ENCODE assay signal across 18 mouse cellular contexts in the genomic region with DNA sequence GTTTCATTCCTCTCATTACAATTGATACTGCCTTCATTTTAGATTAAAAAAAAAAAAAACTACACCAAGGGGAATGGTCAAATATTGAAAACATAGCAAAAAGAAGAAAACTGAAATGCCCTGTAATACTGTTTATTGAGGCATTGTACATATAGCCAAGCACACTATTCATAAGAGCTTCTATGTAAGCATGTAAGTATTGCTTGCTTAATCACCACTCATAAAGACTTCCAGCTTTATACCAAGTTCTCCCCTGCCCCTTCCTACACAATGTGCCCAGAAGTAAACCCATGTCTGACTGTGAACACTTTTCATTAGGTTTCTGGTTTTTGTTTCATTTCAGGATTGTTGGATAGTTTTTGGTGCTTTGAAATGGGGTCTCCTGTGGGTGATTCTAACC. TPM values are rescaled to one million over a fixed set of nuclear protein-coding genes. Genes with fewer than 3 reads are reported as not detected.
DNase-seq lines count a peak whose midpoint lies in the region; ATAC-seq and TF ChIP-seq lines count a peak whose summit lies in the region.
"Had no signal": no experiment of that assay in that cellular context is flagged by ENCODE, and none has a peak within 500 bp of the region (broad histone marks: within the 10 kb centered on the region; RNA-seq: fewer than 3 reads in every experiment).

No protein-coding gene starts in this region.

- intact Hi-C loops in gastrocnemius, adult 2 months (cut with DNase I) = loop anchor here (5.0 kb wide), 1 partner anchor 95 kb away; no protein-coding TSS in a partner anchor
- intact Hi-C loops in heart, postnatal 14 days (cut with DNase I) = no loop called here
- intact Hi-C loops in heart, postnatal 10 days (cut with DNase I) = no loop called here

- no peaks in the 10 kb centered on the region for H3K27me3 ChIP-seq in heart, embryonic 13.5 days (replicated peaks)
- no peaks in the 10 kb centered on the region for H3K27me3 ChIP-seq in heart, postnatal 0 days (ENCODE audit: control insufficient read depth, insufficient read depth, low read length)
- no peaks in the 10 kb centered on the region for H3K27me3 ChIP-seq in stomach, postnatal 0 days (ENCODE audit: control insufficient read depth, insufficient read depth, low read length)
- H3K27me3 ChIP-seq: embryonic facial prominence, embryonic 13.5 days; forebrain, embryonic 12.5 days; forebrain, embryonic 15.5 days; hindbrain, embryonic 12.5 days; hindbrain, embryonic 15.5 days had no signal

- no peak for DNase-seq in gastrocnemius, adult 2 months
- no peak for DNase-seq in gastrocnemius, adult 8-10 months (ENCODE audit: low spot score in 2 of 2)
- no peak for DNase-seq in heart, postnatal 14 days
- DNase-seq in heart, postnatal 0 days (ENCODE audit: low spot score) = no peak
- no peak for DNase-seq in heart, postnatal 10 days
- DNase-seq in stomach, postnatal 0 days (ENCODE audit: low spot score) = no peak
- DNase-seq: adrenal gland, adult 8-10 months; adrenal gland, postnatal 25 days; embryo, embryonic 11 days had no signal

- no peak overlapping the region for H3K4me2 ChIP-seq in heart, embryonic 13.5 days
- H3K4me2 ChIP-seq in heart, postnatal 0 days (ENCODE audit: low read depth, low read length) = no peak overlapping the region
- H3K4me2 ChIP-seq in stomach, postnatal 0 days (replicated peaks; ENCODE audit: low read depth) = no peak overlapping the region
- H3K4me2 ChIP-seq: embryonic facial prominence, embryonic 13.5 days; forebrain, embryonic 12.5 days; forebrain, embryonic 15.5 days; hindbrain, embryonic 12.5 days; hindbrain, embryonic 15.5 days had no signal

- no peaks in the 10 kb centered on the region for H3K9me3 ChIP-seq in heart, embryonic 13.5 days
- no peaks in the 10 kb centered on the region for H3K9me3 ChIP-seq in heart, postnatal 0 days (replicated peaks; ENCODE audit: control insufficient read depth, low read length)
- no peaks in the 10 kb centered on the region for H3K9me3 ChIP-seq in stomach, postnatal 0 days (ENCODE audit: control insufficient read depth, low read length)
- H3K9me3 ChIP-seq: embryonic facial prominence, embryonic 10.5 days; embryonic facial prominence, embryonic 13.5 days; forebrain, embryonic 12.5 days; forebrain, embryonic 15.5 days; hindbrain, embryonic 12.5 days; hindbrain, embryonic 15.5 days had no signal

- H3K9ac ChIP-seq in heart, embryonic 13.5 days = no peak overlapping the region
- no peak overlapping the region for H3K9ac ChIP-seq in heart, postnatal 0 days (replicated peaks; ENCODE audit: low read depth, low read length)
- no peak overlapping the region for H3K9ac ChIP-seq in stomach, postnatal 0 days (ENCODE audit: low read length)
- H3K9ac ChIP-seq: embryonic facial prominence, embryonic 13.5 days; forebrain, embryonic 12.5 days; forebrain, embryonic 15.5 days; hindbrain, embryonic 12.5 days; hindbrain, embryonic 15.5 days had no signal

- H3K4me3 ChIP-seq in gastrocnemius, adult 2 months = no peak overlapping the region
- H3K4me3 ChIP-seq in heart, embryonic 13.5 days = no peak overlapping the region
- no peak overlapping the region for H3K4me3 ChIP-seq in heart, postnatal 0 days (ENCODE audit: low read depth, low read length)
- no peak overlapping the region for H3K4me3 ChIP-seq in stomach, postnatal 0 days (ENCODE audit: low read depth, low read length)
- H3K4me3 ChIP-seq: embryonic facial prominence, embryonic 10.5 days; embryonic facial prominence, embryonic 13.5 days; erythroblast, embryonic 14.5 days; forebrain, embryonic 12.5 days; forebrain, embryonic 15.5 days; hindbrain, embryonic 12.5 days; hindbrain, embryonic 15.5 days had no signal

- TF ChIP-seq EP300 in heart, postnatal 0 days (IDR thresholded peaks at IDR 0.05; ENCODE audit: low read depth) = no peak
- no peak for TF ChIP-seq EP300 in stomach, postnatal 0 days (optimal IDR thresholded peaks at IDR 0.05)

- TF ChIP-seq CTCF in gastrocnemius, adult 2 months (IDR thresholded peaks at IDR 0.05) = no peak
- no peak for TF ChIP-seq CTCF in heart, postnatal 0 days (IDR thresholded peaks at IDR 0.05; ENCODE audit: low read depth)
- no peak for TF ChIP-seq CTCF in stomach, postnatal 0 days (IDR thresholded peaks at IDR 0.05; ENCODE audit: low read depth)

- ATAC-seq in heart, embryonic 13.5 days (ENCODE audit: extremely low read depth, insufficient number of reproducible peaks, low FRiP score, low TSS enrichment) = no peak
- no peak for ATAC-seq in heart, postnatal 0 days (ENCODE audit: insufficient read depth, low read depth)
- no peak for ATAC-seq in stomach, postnatal 0 days (ENCODE audit: low FRiP score, low TSS enrichment)
- ATAC-seq: activated CD4-positive, CD25-positive, alpha-beta regulatory T cell, adult 4 months; forebrain, embryonic 15.5 days had no signal

- H3K27ac ChIP-seq in gastrocnemius, adult 2 months = peak overlapping the region; percentile 77
- 0 out of 2 replicates have a peak overlapping the region, but pooled peaks have one; percentile 24 for H3K27ac ChIP-seq in heart, embryonic 13.5 days (replicated peaks)
- H3K27ac ChIP-seq in heart, postnatal 0 days (ENCODE audit: low read depth) = 0 out of 2 replicates have a peak overlapping the region, but pooled peaks have one; percentile 34
- no peak overlapping the region for H3K27ac ChIP-seq in stomach, postnatal 0 days (replicated peaks)
- H3K27ac ChIP-seq: embryonic facial prominence, embryonic 10.5 days; embryonic facial prominence, embryonic 13.5 days; forebrain, embryonic 12.5 days; forebrain, embryonic 15.5 days; hindbrain, embryonic 12.5 days; hindbrain, embryonic 15.5 days had no signal

- H3K36me3 ChIP-seq in heart, embryonic 13.5 days = no peaks in the 10 kb centered on the region
- H3K36me3 ChIP-seq in heart, postnatal 0 days (replicated peaks; ENCODE audit: control insufficient read depth, insufficient read depth, low read length) = no peaks in the 10 kb centered on the region
- H3K36me3 ChIP-seq in stomach, postnatal 0 days (ENCODE audit: control insufficient read depth, insufficient read depth, low read length) = no peaks in the 10 kb centered on the region
- H3K36me3 ChIP-seq: embryonic facial prominence, embryonic 10.5 days; embryonic facial prominence, embryonic 13.5 days; forebrain, embryonic 12.5 days; forebrain, embryonic 15.5 days; hindbrain, embryonic 12.5 days; hindbrain, embryonic 15.5 days had no signal

- peaks cover 11% of the 10 kb centered on the region for H3K4me1 ChIP-seq in heart, embryonic 13.5 days
- peaks cover 8% of the 10 kb centered on the region; the same call in 1 of the 2 replicates for H3K4me1 ChIP-seq in heart, postnatal 0 days (ENCODE audit: control insufficient read depth, insufficient read depth)
- no peaks in the 10 kb centered on the region for H3K4me1 ChIP-seq in stomach, postnatal 0 days (replicated peaks; ENCODE audit: control insufficient read depth, insufficient read depth)
- H3K4me1 ChIP-seq: embryonic facial prominence, embryonic 13.5 days; hindbrain, embryonic 12.5 days; hindbrain, embryonic 15.5 days had no signal

RNA-seq across cellular contexts. Expression of gene Ppp1cb, which starts 11.8 kb away (rescaled TPM):
- total RNA-seq in gastrocnemius, adult 2 months (2021) = 100 to 1,000 TPM; 486 TPM
- total RNA-seq in gastrocnemius, adult 8-10 months (2022) = 100 to 1,000 TPM; 442 to 503 (median 471) TPM
- polyA plus RNA-seq in heart, embryonic 13.5 days (2015; fragmentation: Nextera tagmentation; extraction: Ambion mirVana) = 217 and 231 TPM in 2 replicates
- total RNA-seq in heart, postnatal 14 days (2021) = 100 to 1,000 TPM; 476 to 479 TPM
- total RNA-seq in heart, postnatal 0 days (2014; rRNA removed; ENCODE audit: low replicate concordance) = 155 and 171 TPM in 2 replicates
- 278 and 287 TPM in 2 replicates for polyA plus RNA-seq in heart, postnatal 0 days (2015; fragmentation: Nextera tagmentation; extraction: Ambion mirVana)
- total RNA-seq in heart, postnatal 10 days (2021) = 100 to 1,000 TPM; 446 to 490 TPM
- polyA plus RNA-seq in stomach, postnatal 0 days (2015; fragmentation: Nextera tagmentation; extraction: Ambion mirVana) = 182 and 193 TPM in 2 replicates
